Mouse (Mus musculus): ENCODE data around the gene Tnfaip1.
A peak's percentile ranks its signal among the peaks of the same experiment; 100 is the strongest.

Tnfaip1 gene

DNA sequence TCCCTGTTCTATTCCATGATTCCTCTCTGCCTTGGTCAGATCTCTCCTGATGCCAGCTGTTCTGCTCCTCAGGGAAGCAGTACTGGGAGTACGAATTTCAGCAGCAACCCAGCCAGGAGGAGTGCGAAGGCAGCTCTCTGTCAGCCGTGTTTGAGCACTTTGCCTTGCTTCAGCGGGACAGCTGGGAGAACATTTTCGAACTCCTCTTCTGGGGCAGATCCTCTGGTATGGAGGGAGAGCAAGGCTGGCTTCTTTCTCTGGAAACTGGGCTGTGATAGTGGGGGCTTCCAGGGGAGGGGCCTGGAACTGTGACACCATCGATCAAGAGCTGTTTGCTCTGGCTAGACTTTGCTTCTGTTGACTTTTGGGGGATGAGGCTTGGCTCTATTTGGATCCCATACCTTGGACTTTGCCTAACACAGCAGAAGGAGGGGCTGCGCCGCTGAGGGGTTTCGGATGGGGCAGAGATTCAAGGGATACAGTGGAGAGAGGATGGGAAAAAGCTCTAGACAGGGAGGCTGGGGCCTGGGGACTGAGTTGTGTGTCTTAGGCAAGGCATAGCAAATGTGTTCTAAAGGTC, 35.4 kb downstream of the Tnfaip1 start:
- no peak for DNase-seq (ENCODE audit: low spot score)

DNA sequence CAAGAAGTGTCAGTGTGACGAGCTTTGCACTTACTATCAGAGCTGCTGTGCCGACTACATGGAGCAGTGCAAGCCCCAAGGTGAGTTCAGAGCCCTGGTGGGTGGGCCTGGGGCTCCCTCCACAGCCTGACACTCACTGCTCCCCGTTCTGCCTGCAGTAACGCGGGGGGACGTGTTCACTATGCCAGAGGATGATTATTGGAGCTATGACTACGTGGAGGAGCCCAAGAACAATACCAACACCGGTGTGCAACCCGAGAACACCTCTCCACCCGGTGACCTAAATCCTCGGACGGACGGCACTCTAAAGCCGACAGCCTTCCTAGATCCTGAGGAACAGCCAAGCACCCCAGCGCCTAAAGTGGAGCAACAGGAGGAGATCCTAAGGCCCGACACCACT, 36.6 kb downstream of the Tnfaip1 start:
- no peak for DNase-seq (ENCODE audit: low spot score)

DNA sequence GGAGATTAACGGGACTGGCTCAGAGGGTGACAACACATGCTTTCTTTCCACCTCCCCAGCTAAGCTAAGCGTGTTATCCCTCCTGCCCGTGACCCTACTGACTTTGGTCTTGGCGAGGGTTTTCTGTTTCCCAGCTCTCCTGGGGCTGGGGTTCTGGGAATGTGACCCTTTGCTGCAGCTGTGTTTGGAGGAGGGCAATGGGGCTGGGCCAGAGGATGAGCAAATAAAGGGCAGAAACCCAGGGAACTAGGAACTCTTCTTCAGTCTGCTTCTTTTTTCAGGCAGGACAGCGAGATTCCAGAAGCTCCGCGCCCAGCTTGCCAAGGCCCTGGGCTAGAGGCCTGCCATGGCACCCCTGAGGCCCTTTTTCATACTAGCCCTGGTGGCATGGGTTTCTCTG, 37.1 kb downstream of the Tnfaip1 start, which contains the start of gene Vtn:
Gene Vtn (plus strand): TSS at position 88 of the 400 bp plus-strand sequence.
- DNase-seq (ENCODE audit: low spot score), result no peak

DNA sequence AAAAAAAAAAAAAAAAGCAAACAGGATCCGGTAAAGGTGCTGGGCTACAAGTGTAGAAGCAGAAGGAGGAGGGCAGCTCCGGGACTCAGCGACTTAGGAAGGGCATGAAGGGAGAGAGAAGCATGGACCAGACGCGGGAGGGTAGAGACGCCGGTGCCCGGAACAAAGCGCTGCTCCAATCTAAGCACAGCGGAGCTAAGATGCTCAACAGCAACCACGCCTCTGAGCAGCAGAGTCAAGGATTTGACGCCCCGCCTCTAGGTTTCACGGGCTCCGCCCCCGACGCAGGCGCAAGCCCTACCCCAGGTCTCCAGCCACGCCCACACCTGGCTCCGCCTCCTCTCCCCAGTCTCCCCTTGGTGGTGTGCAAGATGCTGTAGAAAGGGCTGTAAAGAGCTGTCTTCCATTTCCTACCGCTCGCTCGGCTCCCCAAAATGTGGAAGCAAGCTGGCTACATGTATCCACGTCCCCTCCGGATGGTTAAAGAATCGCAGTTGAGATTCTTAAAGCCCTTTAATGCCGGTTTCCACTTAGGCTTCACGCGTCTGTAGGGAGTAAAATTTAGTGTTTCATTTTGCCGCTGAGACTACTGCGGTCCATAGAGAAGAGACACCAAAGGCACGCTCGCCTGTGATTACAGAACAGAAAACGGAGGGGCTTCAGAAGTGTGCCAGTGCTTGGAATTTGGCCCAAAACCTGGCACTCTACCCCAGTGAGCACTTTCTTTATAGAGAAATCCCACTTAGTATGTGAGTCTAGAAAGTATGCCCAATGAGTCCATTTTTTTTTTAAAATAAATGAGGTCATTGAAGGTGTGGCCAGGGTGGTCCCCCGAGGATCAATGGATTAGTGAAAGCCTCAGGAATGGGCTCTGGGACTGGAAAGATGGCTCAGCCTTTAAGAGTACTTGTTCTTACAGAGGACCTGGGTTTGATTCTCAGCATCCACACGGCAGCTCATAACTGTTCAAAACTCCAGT, 38.3 kb downstream of the Tnfaip1 start, which contains the start of gene Sarm1:
Gene Sarm1 (minus strand): TSS at position 211 of the 979 bp plus-strand sequence.
- peak; percentile 95 for DNase-seq (ENCODE audit: low spot score)

DNA sequence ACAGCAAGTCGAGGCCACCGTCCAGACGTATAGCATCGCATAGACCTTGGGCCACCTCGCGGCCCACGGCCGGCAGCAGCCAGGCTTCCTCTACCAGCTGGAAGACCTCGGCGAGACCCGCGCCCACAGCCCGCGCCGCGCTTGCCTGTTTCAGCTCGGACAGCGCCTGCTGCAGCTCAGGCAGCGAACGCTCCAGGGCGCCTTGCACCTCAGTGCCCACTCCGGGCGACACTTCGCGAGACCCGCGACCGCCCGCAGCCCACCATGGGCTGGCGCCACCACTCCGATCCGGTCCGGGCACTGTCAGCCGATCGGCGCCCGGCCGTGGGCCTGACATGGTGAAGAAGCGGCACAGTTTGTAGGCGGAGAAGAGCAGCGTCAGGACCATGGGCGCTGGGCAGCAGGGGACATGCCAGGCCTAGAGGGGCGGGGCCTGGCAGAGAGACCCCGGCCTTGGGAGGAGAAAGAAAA, 39.0 kb downstream of the Tnfaip1 start:
- peak; percentile 55 for DNase-seq (ENCODE audit: low spot score)

DNA sequence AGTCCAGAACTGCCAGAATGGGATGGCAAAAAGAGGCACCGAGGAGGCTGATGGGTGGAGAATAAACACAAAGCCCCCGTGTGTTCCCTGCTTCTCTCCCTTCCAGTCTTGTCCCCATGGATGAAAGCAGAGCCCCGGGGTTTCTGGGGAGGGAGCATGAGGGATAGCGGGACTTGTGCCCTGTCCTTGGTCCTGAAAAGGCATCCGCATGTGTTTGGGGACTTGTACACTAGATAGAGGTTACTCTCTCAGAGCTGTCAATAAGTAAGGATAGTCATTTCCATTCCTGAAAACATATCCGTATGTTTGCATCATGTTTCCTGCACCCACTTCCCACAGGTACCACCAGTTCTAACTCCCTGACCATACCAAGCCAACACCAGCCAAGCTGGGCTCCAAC, 40.2 kb downstream of the Tnfaip1 start:
- DNase-seq (ENCODE audit: low spot score), result peak; percentile 71

DNA sequence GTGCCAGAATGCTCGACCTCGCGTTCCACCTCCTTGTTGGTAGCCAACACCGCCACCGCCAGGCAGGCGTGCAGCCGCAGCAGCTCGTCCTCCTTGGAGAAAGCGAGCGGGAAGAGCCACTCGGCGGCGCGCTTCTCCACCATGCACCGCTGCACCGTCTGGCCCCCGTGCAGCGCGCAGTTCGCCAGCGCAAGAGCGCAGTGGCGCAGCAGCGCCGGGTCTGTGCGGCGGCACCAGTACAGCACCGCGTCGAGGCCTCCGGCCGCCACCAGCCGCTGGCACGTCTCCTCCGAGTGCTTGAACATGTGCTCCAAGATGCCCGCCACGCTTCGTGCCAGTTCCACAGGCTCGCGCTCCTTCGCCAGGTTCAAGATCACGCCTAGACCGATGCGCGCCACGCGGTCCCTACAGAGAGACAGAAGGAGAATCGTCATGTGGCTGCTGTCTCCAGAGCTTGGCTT, 45.3 kb downstream of the Tnfaip1 start:
- DNase-seq (ENCODE audit: low spot score), result peak; percentile 59

DNA sequence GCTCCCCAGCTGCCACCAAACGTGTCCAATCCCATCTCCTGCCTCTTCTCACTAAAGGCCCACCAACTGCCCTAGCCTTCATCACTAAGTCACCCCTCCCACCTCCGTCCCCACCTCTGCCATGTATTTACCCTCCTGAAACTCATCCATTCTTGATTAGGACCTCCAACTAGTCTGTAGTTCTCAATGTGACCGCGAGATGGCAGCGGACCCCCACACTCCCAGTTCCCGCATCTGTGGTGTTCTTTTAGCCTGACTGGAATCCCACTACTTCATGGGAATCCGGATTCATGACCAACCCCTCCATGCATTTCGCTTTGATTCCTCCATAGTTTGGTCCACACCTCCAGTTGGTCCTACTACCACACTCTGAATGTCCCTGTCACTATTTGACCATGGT, 48.0 kb downstream of the Tnfaip1 start:
- DNase-seq (ENCODE audit: low spot score), result peak; percentile 86

DNA sequence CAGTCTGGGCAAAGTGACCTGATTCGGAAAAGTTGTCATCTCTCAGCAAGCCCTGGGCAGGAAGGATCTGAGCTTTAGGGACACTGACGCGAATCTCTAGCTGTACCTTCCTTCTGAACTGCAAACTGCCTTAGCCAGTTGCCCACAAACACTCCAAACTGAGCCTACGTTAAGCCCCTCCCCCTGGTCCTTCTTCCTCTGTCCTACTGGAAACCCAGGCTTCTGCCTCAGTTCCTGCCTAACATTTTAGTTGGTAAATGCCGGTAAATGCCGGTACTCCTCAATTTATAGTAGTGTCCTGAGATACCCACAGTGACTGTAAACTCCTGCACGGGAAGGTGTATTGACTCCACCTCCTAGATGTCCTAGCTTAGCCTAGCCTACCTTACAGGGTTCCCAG, 52.5 kb downstream of the Tnfaip1 start:
- no peak for DNase-seq (ENCODE audit: low spot score)

DNA sequence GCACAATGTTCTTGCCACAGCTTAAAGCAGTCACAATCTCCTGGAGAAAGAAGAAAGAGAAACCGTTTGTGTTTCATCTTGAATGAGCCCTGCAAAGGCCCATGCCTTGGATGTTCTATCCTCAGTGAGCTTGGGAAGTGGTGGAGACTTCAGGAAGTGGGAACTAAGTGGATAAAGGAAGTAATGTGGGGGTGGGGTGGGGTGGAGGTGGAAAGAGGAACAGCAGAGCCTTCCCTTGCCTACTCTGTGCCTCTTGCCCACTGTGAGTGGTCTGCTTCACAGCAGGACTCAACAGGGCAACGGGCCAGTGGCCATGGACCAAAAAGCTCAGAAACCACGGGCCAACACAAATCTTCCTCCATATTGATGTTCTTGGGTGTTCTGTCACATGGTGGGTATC, 60.8 kb downstream of the Tnfaip1 start:
- no peak for DNase-seq (ENCODE audit: low spot score)

Data from testis, postnatal 10 days (tissue).